Mouse (Mus musculus): ENCODE data around the gene Ppp1cc. TPM values are rescaled to one million over a fixed set of nuclear protein-coding genes. Genes with fewer than 3 reads are reported as not detected.
"Not testable (repeated sequence)": the region's sequence is repeated elsewhere in the genome, so short reads cannot be mapped to it uniquely, and the experiment has no call there.

The Ppp1cc gene
- polyA plus RNA-seq, 1 experiment from 2014 or later: 209 TPM

GRCm38 (mm10) chr5:122130341-122130998 is 27.6 kb upstream of the Ppp1cc start:
- Histone ChIP-seq H3K9ac (no peak overlapping the region), H3K4me1 (replicated peaks) (peaks cover 14% of the 10 kb centered on the region), H3K27me3 (peaks cover 13% of the 10 kb centered on the region; the same call in 1 of the 2 replicates), H3K4me2 (no peak overlapping the region), H3K4me3 (no peak overlapping the region), H3K9me3 (no peaks in the 10 kb centered on the region), H3K27ac (replicated peaks) (no peak overlapping the region), H3K36me3 (no peaks in the 10 kb centered on the region)
- 67% methylated on average over 11 of the region's 11 CpGs for WGBS
- ATAC-seq (ENCODE audit: low read depth): no peak

- Histone ChIP-seq H3K4me2 (peak overlapping the region; percentile 67), H3K4me3 (peak overlapping the region; percentile 36), H3K9ac (peak overlapping the region; percentile 57), H3K27ac (replicated peaks) (no peak overlapping the region), H3K27me3 (peaks cover 13% of the 10 kb centered on the region; the same call in 1 of the 2 replicates), H3K36me3 (no peaks in the 10 kb centered on the region), H3K9me3 (no peaks in the 10 kb centered on the region), H3K4me1 (replicated peaks) (peaks cover 14% of the 10 kb centered on the region)
- ATAC-seq (ENCODE audit: low read depth): peak; percentile 36; the same call in 1 of the 2 replicates
- WGBS: 9% methylated on average over 34 of the region's 34 CpGs
These were observed 26.7 kb upstream of the Ppp1cc start for GRCm38 (mm10) chr5:122131076-122132051.

- WGBS: 24% methylated on average over 26 of the region's 26 CpGs
- Histone ChIP-seq H3K27me3 (peaks cover 13% of the 10 kb centered on the region; the same call in 1 of the 2 replicates), H3K36me3 (no peaks in the 10 kb centered on the region), H3K4me1 (replicated peaks) (peaks cover 14% of the 10 kb centered on the region), H3K9me3 (no peaks in the 10 kb centered on the region), H3K9ac (peak overlapping the region; percentile 57), H3K27ac (replicated peaks) (no peak overlapping the region), H3K4me3 (peak overlapping the region; percentile 36), H3K4me2 (peak overlapping the region; percentile 67)
- ATAC-seq (ENCODE audit: low read depth): no peak
These were observed 25.7 kb upstream of the Ppp1cc start for GRCm38 (mm10) chr5:122132167-122133049.

GRCm38 (mm10) chr5:122133050-122133389 is 25.1 kb upstream of the Ppp1cc start:
- H3K27ac ChIP-seq (replicated peaks): no peak overlapping the region
- peaks cover 14% of the 10 kb centered on the region for H3K4me1 ChIP-seq (replicated peaks)
- H3K36me3 ChIP-seq: no peaks in the 10 kb centered on the region
- 91% methylated on average over 9 of the region's 9 CpGs for WGBS
- H3K9me3 ChIP-seq: no peaks in the 10 kb centered on the region
- peaks cover 13% of the 10 kb centered on the region; the same call in 1 of the 2 replicates for H3K27me3 ChIP-seq
- no peak overlapping the region for H3K4me2 ChIP-seq
- no peak overlapping the region for H3K4me3 ChIP-seq
- H3K9ac ChIP-seq: no peak overlapping the region
- no peak for ATAC-seq (ENCODE audit: low read depth)

GRCm38 (mm10) chr5:122134395-122135289 is 23.4 kb upstream of the Ppp1cc start:
- Histone ChIP-seq H3K9me3 (no peaks in the 10 kb centered on the region), H3K27ac (replicated peaks) (no peak overlapping the region), H3K27me3 (peaks cover 13% of the 10 kb centered on the region; the same call in 1 of the 2 replicates), H3K9ac (no peak overlapping the region), H3K36me3 (no peaks in the 10 kb centered on the region), H3K4me2 (no peak overlapping the region), H3K4me1 (replicated peaks) (peaks cover 9% of the 10 kb centered on the region), H3K4me3 (no peak overlapping the region)
- WGBS: 90% methylated on average over 14 of the region's 14 CpGs
- no peak for ATAC-seq (ENCODE audit: low read depth)

- H3K4me1 ChIP-seq (replicated peaks): peaks cover 9% of the 10 kb centered on the region
- H3K4me3 ChIP-seq: no peak overlapping the region
- ATAC-seq (ENCODE audit: low read depth): no peak
- 70% methylated on average over 3 of the region's 3 CpGs for WGBS
- peaks cover 13% of the 10 kb centered on the region; the same call in 1 of the 2 replicates for H3K27me3 ChIP-seq
- no peak overlapping the region for H3K4me2 ChIP-seq
- H3K36me3 ChIP-seq: no peaks in the 10 kb centered on the region
- H3K27ac ChIP-seq (replicated peaks): no peak overlapping the region
- no peaks in the 10 kb centered on the region for H3K9me3 ChIP-seq
- no peak overlapping the region for H3K9ac ChIP-seq
These were observed 22.7 kb upstream of the Ppp1cc start for GRCm38 (mm10) chr5:122135290-122135882.

- ATAC-seq (ENCODE audit: low read depth): no peak
- 88% methylated on average over 14 of the region's 14 CpGs for WGBS
- peaks cover 6% of the 10 kb centered on the region; the same call in 1 of the 2 replicates for H3K27me3 ChIP-seq
These were observed 21.3 kb upstream of the Ppp1cc start for GRCm38 (mm10) chr5:122136508-122137408.

GRCm38 (mm10) chr5:122138856-122139255 is 19.2 kb upstream of the Ppp1cc start:
- ATAC-seq (ENCODE audit: low read depth): no peak
- Histone ChIP-seq H3K4me1 (replicated peaks) (no peaks in the 10 kb centered on the region), H3K27ac (replicated peaks) (no peak overlapping the region), H3K27me3 (no peaks in the 10 kb centered on the region), H3K9ac (no peak overlapping the region), H3K4me2 (no peak overlapping the region), H3K9me3 (no peaks in the 10 kb centered on the region), H3K4me3 (no peak overlapping the region), H3K36me3 (no peaks in the 10 kb centered on the region)
- WGBS: 80% methylated on average over 15 of the region's 15 CpGs

More at GRCm38 (mm10) chr5:122136508-122137408, 21.3 kb upstream of the Ppp1cc start:
- Histone ChIP-seq H3K4me3 (no peak overlapping the region), H3K9ac (no peak overlapping the region), H3K4me2 (no peak overlapping the region), H3K27ac (replicated peaks) (no peak overlapping the region), H3K4me1 (replicated peaks) (peaks cover 7% of the 10 kb centered on the region), H3K36me3 (no peaks in the 10 kb centered on the region), H3K9me3 (no peaks in the 10 kb centered on the region)

GRCm38 (mm10) chr5:122139771-122140170 is 18.3 kb upstream of the Ppp1cc start:
- H3K4me3 ChIP-seq; ATAC-seq (ENCODE audit: low read depth); H3K27ac ChIP-seq (replicated peaks); H3K27me3 ChIP-seq; H3K9ac ChIP-seq; H3K4me2 ChIP-seq; H3K36me3 ChIP-seq; H3K9me3 ChIP-seq; H3K4me1 ChIP-seq (replicated peaks): not testable (repeated sequence)
- WGBS: 45% methylated on average over 2 of the region's 2 CpGs

GRCm38 (mm10) chr5:122140723-122141122 is 17.4 kb upstream of the Ppp1cc start, which contains the start of gene Ccdc63:
Gene Ccdc63, minus strand, starts transcription at chr5:122140823.
- H3K4me3 ChIP-seq: no peak within 1 kb of the TSS
- H3K9ac ChIP-seq: no peak within 1 kb of the TSS
- ATAC-seq (ENCODE audit: low read depth): no peak
- H3K4me1 ChIP-seq (replicated peaks): no peaks in the 10 kb centered on the region
- H3K4me2 ChIP-seq: no peak within 1 kb of the TSS
- 91% methylated on average over 3 of the region's 3 CpGs for WGBS
- no peak within 1 kb of the TSS for H3K27ac ChIP-seq (replicated peaks)
- no peaks in the 10 kb centered on the region for H3K36me3 ChIP-seq
- no peaks in the 10 kb centered on the region for H3K27me3 ChIP-seq
- H3K9me3 ChIP-seq: no peaks in the 10 kb centered on the region
